Mouse (Mus musculus) myocyte (in vitro differentiated cells): ENCODE data around the gene Grrp1. TPM values are rescaled to one million over a fixed set of nuclear protein-coding genes. Genes with fewer than 3 reads are reported as not detected.

ENCODE experiments used
- H3K27me3 ChIP-seq: one replicate; pipeline ENCODE4 v1.6.1; 2011; ENCODE audit not compliant: control insufficient read depth, insufficient read depth, insufficient read length
- H3K36me3 ChIP-seq: one replicate; pipeline ENCODE4 v1.6.1; 2011; ENCODE audit not compliant: control insufficient read depth, insufficient read depth
- H3K4me2 ChIP-seq: one replicate; pipeline ENCODE4 v1.6.1; 2011; ENCODE audit warnings: low read depth, control low read depth
- H3K4me3 ChIP-seq: one replicate; pipeline ENCODE4 v1.5.1; 2011; ENCODE audit warnings: mild to moderate bottlenecking, control low read depth, moderate library complexity
- H3K79me2 ChIP-seq: one replicate; pipeline ENCODE4 v1.6.1; 2011; ENCODE audit not compliant: control insufficient read depth, insufficient read depth
- H3ac ChIP-seq: one replicate; pipeline ENCODE4 v1.6.1; 2011; ENCODE audit not compliant: control insufficient read depth, insufficient read length
- CEBPB ChIP-seq: IDR thresholded peaks from 2 replicates; pipeline ENCODE4 v1.6.1; 2011; ENCODE audit warnings: mild to moderate bottlenecking, moderate library complexity; ENCODE audit not compliant: poor library complexity, insufficient read depth, severe bottlenecking
- E2F4 ChIP-seq: IDR thresholded peaks from one replicate; pipeline ENCODE4 v1.6.1; 2011; ENCODE audit warnings: mild to moderate bottlenecking, control low read depth, moderate library complexity; ENCODE audit not compliant: insufficient read depth
- MAX ChIP-seq: IDR thresholded peaks from one replicate; pipeline ENCODE4 v1.6.1; 2011; ENCODE audit warnings: low read depth, mild to moderate bottlenecking, control low read depth
- MYOD1 ChIP-seq, 3 experiments: IDR thresholded peaks; one replicate each; pipeline ENCODE4 v1.6.1; 2011; ENCODE audit warnings: control low read depth in 2 of 3, low read depth in 2 of 3, mild to moderate bottlenecking in 2 of 3, moderate library complexity in 1 of 3; ENCODE audit not compliant: insufficient read length in 2 of 3, control insufficient read depth in 1 of 3
- MYOG ChIP-seq, 3 experiments: IDR thresholded peaks; one replicate each; pipeline ENCODE4 v1.6.1; 2011; ENCODE audit warnings: control low read depth in 2 of 3, low read depth in 2 of 3, mild to moderate bottlenecking in 2 of 3; ENCODE audit not compliant: insufficient read length in 2 of 3, control insufficient read depth in 1 of 3, insufficient read depth in 1 of 3
- POLR2A ChIP-seq: IDR thresholded peaks from one replicate; pipeline ENCODE4 v1.6.1; 2011; ENCODE audit warnings: low read depth, mild to moderate bottlenecking, control low read depth, moderate library complexity; ENCODE audit not compliant: insufficient read length
- POLR2AphosphoS2 ChIP-seq: IDR thresholded peaks from one replicate; pipeline ENCODE4 v1.6.1; 2011; ENCODE audit warnings: low read depth, control low read depth; ENCODE audit not compliant: insufficient read length
- REST ChIP-seq: IDR thresholded peaks from one replicate; pipeline ENCODE4 v1.6.1; 2011; ENCODE audit warnings: mild to moderate bottlenecking, control low read depth, moderate library complexity; ENCODE audit not compliant: insufficient read depth, insufficient read length
- SRF ChIP-seq: IDR thresholded peaks from one replicate; pipeline ENCODE4 v1.6.1; 2011; ENCODE audit warnings: low read depth; ENCODE audit not compliant: control insufficient read depth, insufficient read length
- TCF12 ChIP-seq: IDR thresholded peaks from one replicate; pipeline ENCODE4 v1.6.1; 2011; ENCODE audit warnings: mild to moderate bottlenecking, control low read depth; ENCODE audit not compliant: poor library complexity, insufficient read depth, severe bottlenecking
- TCF3 ChIP-seq: IDR thresholded peaks from one replicate; pipeline ENCODE4 v1.6.1; 2011; ENCODE audit warnings: low read depth, control low read depth; ENCODE audit not compliant: insufficient read length
- USF1 ChIP-seq: IDR thresholded peaks from one replicate; pipeline ENCODE4 v1.6.1; 2011; ENCODE audit warnings: low read depth, mild to moderate bottlenecking, control low read depth, moderate library complexity
- polyA plus RNA-seq: library from polyadenylated mRNA; unstranded; fragments of >200 nt; fragmentation: generic; extraction: Trizol; gene quantifications from one replicate; pipeline ENCODE4 v1.2.1, GENCODE M21; 2012; ENCODE audit warnings: missing spikeins

Gene Grrp1
- polyA plus RNA-seq, 1 experiment = 0.17 TPM

DNA sequence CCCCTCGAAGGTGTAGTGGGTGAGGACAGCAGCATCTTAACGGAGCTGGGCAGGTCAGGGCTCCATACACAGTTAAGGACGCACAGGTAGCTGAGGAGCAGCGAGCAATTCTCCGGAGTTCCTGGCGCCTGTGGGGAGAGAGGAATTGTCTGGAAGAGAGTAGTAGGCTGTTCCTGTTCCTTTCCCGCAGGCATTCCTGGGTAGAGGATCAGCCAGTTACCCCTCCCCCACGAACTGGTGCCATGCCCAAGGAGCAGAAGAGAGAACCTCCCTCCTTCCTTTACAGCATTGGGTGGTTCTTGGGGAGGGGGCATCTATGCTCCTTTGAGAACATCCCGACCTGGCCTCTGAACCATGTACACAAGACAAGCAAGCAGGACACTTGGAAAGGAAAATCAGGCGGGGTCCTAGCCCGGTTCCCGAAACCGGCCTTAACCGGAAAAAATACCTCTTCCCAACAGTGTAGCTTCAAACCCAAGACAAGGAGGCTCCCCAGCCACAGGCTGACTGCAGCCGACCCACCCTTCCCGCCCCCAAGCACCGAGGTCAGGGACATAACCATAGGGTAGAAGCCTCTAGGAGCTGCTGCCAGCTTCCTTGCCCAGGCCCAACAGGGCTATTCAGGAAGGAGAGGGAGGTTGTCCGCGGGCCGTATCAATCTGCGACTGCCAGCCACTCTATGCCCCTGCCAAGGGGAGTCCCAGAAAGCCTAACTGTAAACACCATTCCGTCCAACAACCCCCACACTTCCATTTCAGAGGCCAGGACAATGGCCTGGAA lies 1.6 kb downstream of the Grrp1 start:
- no peaks in the 10 kb centered on the region for H3K36me3 ChIP-seq
- H3K4me2 ChIP-seq = no peak overlapping the region
- H3K79me2 ChIP-seq = no peaks in the 10 kb centered on the region
- H3ac ChIP-seq = no peak overlapping the region
- H3K27me3 ChIP-seq = peaks cover 72% of the 10 kb centered on the region
- no peak overlapping the region for H3K4me3 ChIP-seq
- TF ChIP-seq CEBPB (no peak), MYOG (IDR thresholded peaks at IDR 0.05; ENCODE audit: control insufficient read depth in 1 of 3, insufficient read depth in 1 of 3, insufficient read length in 2 of 3, low read depth in 2 of 3) (no peak), MYOD1 (IDR thresholded peaks at IDR 0.05; ENCODE audit: control insufficient read depth in 1 of 3, insufficient read length in 2 of 3, low read depth in 2 of 3) (no peak), POLR2A (no peak), MAX (no peak), TCF3 (no peak), E2F4 (no peak), SRF (no peak), TCF12 (no peak), USF1 (no peak), POLR2AphosphoS2 (no peak), REST (no peak)

- Histone ChIP-seq H3K27me3 (peaks cover 73% of the 10 kb centered on the region), H3K36me3 (no peaks in the 10 kb centered on the region), H3K4me2 (no peak overlapping the region), H3K4me3 (no peak overlapping the region), H3K79me2 (no peaks in the 10 kb centered on the region), H3ac (no peak overlapping the region)
- TF ChIP-seq E2F4 (no peak), TCF3 (no peak), MAX (no peak), MYOD1 (IDR thresholded peaks at IDR 0.05; ENCODE audit: control insufficient read depth in 1 of 3, insufficient read length in 2 of 3, low read depth in 2 of 3) (no peak), MYOG (IDR thresholded peaks at IDR 0.05; ENCODE audit: control insufficient read depth in 1 of 3, insufficient read depth in 1 of 3, insufficient read length in 2 of 3, low read depth in 2 of 3) (no peak), TCF12 (no peak), REST (no peak)
These were observed 2.4 kb downstream of the Grrp1 start for GRCm38 (mm10) chr4:134251241-134252130.

- Histone ChIP-seq H3K79me2 (no peaks in the 10 kb centered on the region), H3K4me3 (no peak overlapping the region), H3K4me2 (peak overlapping the region; percentile 8), H3K27me3 (peaks cover 73% of the 10 kb centered on the region), H3K36me3 (no peaks in the 10 kb centered on the region), H3ac (no peak overlapping the region)
- no peak for TF ChIP-seq SRF
- no peak for TF ChIP-seq MYOG (IDR thresholded peaks at IDR 0.05; ENCODE audit: control insufficient read depth in 1 of 3, insufficient read depth in 1 of 3, insufficient read length in 2 of 3, low read depth in 2 of 3)
- TF ChIP-seq REST = no peak
- TF ChIP-seq CEBPB = no peak
- no peak for TF ChIP-seq TCF3
- no peak for TF ChIP-seq POLR2A
- TF ChIP-seq MYOD1 (IDR thresholded peaks at IDR 0.05; ENCODE audit: control insufficient read depth in 1 of 3, insufficient read length in 2 of 3, low read depth in 2 of 3) = no peak
- no peak for TF ChIP-seq E2F4
- no peak for TF ChIP-seq POLR2AphosphoS2
- no peak for TF ChIP-seq MAX
- TF ChIP-seq USF1 = no peak
- no peak for TF ChIP-seq TCF12
These were observed 3.0 kb downstream of the Grrp1 start for GRCm38 (mm10) chr4:134250930-134251240.

DNA sequence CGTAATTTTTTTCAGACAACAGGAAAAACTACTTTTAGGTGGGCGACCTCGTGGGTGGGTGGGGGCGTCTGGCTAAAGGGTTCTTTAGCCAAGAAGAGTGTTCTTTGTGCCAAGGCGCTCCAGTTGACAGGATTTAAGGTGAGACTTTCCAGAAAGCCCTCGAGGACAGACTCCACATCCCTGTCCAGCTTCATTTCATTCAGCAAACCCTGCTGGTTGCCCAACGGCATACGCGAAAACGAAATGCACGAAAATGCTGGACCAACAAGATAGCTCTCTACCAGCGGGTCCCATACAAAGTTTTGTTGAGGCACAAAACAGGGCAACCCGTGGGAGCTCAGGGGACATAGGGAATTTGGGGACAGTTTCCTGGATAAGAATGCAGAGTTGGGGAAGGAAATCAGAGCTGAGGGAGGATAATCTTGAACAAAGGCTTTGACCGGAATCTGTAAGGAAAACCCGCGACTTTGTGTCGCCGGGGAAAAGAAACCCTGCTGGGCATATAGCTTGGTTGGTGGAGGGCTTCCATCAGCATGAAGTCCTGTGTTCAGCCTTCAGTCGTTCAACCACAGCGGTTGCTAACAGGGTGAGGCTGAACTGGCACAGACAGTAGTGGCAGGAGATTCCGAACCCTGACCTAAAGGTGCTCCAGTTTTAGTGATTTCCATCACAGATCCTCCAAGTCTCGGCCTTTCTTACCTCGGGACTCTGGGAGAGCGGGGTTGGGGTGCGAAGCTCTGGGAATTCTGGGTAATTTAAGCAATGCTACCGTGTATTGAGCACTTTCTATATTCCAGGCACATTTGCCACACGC lies 3.6 kb downstream of the Grrp1 start:
- H3K27me3 ChIP-seq = peaks cover 73% of the 10 kb centered on the region
- no peak overlapping the region for H3ac ChIP-seq
- TF ChIP-seq MYOD1 (IDR thresholded peaks at IDR 0.05; ENCODE audit: control insufficient read depth in 1 of 3, insufficient read length in 2 of 3, low read depth in 2 of 3) (no peak), SRF (no peak), POLR2AphosphoS2 (no peak), REST (no peak), TCF3 (no peak), E2F4 (no peak), CEBPB (no peak), MAX (no peak), USF1 (no peak), POLR2A (no peak), MYOG (IDR thresholded peaks at IDR 0.05; ENCODE audit: control insufficient read depth in 1 of 3, insufficient read depth in 1 of 3, insufficient read length in 2 of 3, low read depth in 2 of 3) (no peak)
- H3K4me2 ChIP-seq = peak overlapping the region; percentile 34
- no peaks in the 10 kb centered on the region for H3K36me3 ChIP-seq
- H3K79me2 ChIP-seq = no peaks in the 10 kb centered on the region
- no peak overlapping the region for H3K4me3 ChIP-seq
